Mouse (Mus musculus) hindbrain, embryonic 10.5 days (tissue): ENCODE measurements around the gene Nkpd1. TPM values are rescaled to one million over a fixed set of nuclear protein-coding genes. Genes with fewer than 3 reads are reported as not detected.

ENCODE experiments used
- DNase-seq: peaks from one replicate; pipeline ENCODE4 v3.0.0-alpha.2; 2017; ENCODE audit warnings: low spot score
- H3K27ac ChIP-seq: fragments of 300-500 bp; sonication (generic); 2 replicates; pipeline ENCODE4 v1.5.1; 2016; ENCODE audit warnings: mild to moderate bottlenecking, moderate library complexity
- H3K27me3 ChIP-seq: fragments of 300-500 bp; sonication (generic); 2 replicates; pipeline ENCODE4 v1.6.1; 2016; ENCODE audit warnings: mild to moderate bottlenecking; ENCODE audit not compliant: poor library complexity, insufficient read depth, severe bottlenecking
- H3K36me3 ChIP-seq: fragments of 300-500 bp; sonication (generic); 2 replicates; pipeline ENCODE4 v1.6.1; 2016; ENCODE audit warnings: mild to moderate bottlenecking, moderate library complexity
- H3K4me1 ChIP-seq: fragments of 300-500 bp; sonication (generic); replicated peaks from 2 replicates; pipeline ENCODE4 v1.6.1; 2016; ENCODE audit warnings: mild to moderate bottlenecking
- H3K4me3 ChIP-seq: fragments of 300-500 bp; sonication (generic); 2 replicates; pipeline ENCODE4 v1.5.1; 2016; ENCODE audit warnings: mild to moderate bottlenecking, moderate library complexity
- H3K9me3 ChIP-seq: fragments of 300-500 bp; sonication (generic); 2 replicates; pipeline ENCODE4 v1.6.1; 2016; ENCODE audit warnings: mild to moderate bottlenecking, moderate library complexity
- WGBS: fragments of 180-500 bp; shearing (Covaris S2); methylation state at CpG from one replicate; pipeline ENCODE4 v1.1.7; 2016; 5-methylcytosine and 5-hydroxymethylcytosine counted together
- polyA plus RNA-seq: library from polyadenylated mRNA; unstranded; fragments of >200 nt; fragmentation: Nextera tagmentation; extraction: Ambion mirVana; gene quantifications from 2 replicates; pipeline ENCODE4 v1.2.1, GENCODE M21; 2016

Gene Nkpd1
- polyA plus RNA-seq, 1 experiment from 2014 or later = 0.10 TPM

DNA sequence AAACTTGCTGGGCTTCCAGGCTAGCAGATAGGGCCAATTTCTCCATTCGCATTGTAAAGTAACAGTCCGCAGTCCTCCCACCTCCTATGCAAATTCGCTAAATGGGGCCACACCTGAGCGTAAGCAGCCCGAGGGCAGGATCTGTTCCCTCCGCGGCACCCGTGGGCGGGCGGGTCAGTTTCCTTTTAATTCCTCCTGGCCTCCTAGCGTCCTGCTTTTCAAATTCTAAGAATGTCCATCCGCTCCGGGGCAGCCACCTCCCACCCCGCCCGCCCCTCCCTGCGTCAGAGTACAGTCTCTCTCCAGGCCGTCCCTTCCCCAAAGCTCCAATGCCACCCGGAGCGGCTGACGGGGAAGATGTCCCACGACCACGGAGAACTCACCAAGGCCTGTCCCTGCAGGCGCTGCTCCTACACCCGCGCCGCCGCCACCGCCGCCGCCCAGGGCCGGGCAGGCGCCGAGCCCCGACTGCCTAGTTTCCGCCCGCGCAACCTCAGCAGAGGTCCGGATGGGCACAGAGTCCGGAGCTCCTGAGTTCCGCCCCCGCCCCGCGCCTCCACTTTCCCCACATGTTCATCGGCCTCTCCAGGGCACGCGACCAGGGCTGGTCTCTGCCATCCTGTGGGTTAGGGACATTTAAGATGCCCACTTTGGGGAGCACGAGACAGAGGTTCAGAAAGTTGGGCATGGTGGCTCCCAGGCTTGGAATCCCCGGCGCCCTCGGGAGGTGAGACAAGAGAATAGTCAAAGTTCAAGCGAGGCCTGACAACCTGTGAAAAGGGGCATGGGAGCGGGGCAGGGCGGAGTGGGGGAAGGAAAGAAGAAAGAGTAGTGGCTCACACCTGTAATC, 55.5 kb downstream of the Nkpd1 start:
- peak overlapping the region; percentile 93 for H3K27ac ChIP-seq
- peak overlapping the region; percentile 71 for H3K4me3 ChIP-seq
- H3K27me3 ChIP-seq = peaks cover 41% of the 10 kb centered on the region
- H3K9me3 ChIP-seq = no peaks in the 10 kb centered on the region
- peak; percentile 88 for DNase-seq
- WGBS = under 1% methylated on average over 53 of the region's 53 CpGs
- H3K36me3 ChIP-seq = peaks cover 30% of the 10 kb centered on the region
- H3K4me1 ChIP-seq = peaks cover 37% of the 10 kb centered on the region

- Histone ChIP-seq H3K36me3 (peaks cover 26% of the 10 kb centered on the region), H3K27me3 (peaks cover 47% of the 10 kb centered on the region), H3K9me3 (no peaks in the 10 kb centered on the region), H3K4me1 (peaks cover 37% of the 10 kb centered on the region), H3K4me3 (peak overlapping the region; percentile 71), H3K27ac (peak overlapping the region; percentile 93)
- WGBS = 27% methylated on average over 16 of the region's 16 CpGs
- no peak for DNase-seq
Observed at GRCm38 (mm10) chr7:19573776-19574140, 56.1 kb downstream of the Nkpd1 start.

Other genes starting within 250 kb of the Nkpd1 start
- 58.8 and 62.0 TPM in 2 replicates for gene Vasp, start 246.0 kb upstream of the Nkpd1 start, polyA plus RNA-seq
- 0.30 and 0.42 TPM in 2 replicates for gene Ppm1n, start 237.8 kb upstream of the Nkpd1 start, polyA plus RNA-seq
- 37.3 and 67.8 TPM in 2 replicates for gene Rtn2, start 235.2 kb upstream of the Nkpd1 start, polyA plus RNA-seq
- not detected in 2 replicates for gene Fosb, start 207.8 kb upstream of the Nkpd1 start, polyA plus RNA-seq
- gene Ercc1, start 173.1 kb upstream of the Nkpd1 start, polyA plus RNA-seq = 106 and 128 TPM in 2 replicates
- gene Cd3eap, start 158.4 kb upstream of the Nkpd1 start, polyA plus RNA-seq = 18.7 and 24.4 TPM in 2 replicates
- 4.7 and 5.6 TPM in 2 replicates for gene Ppp1r13l, start 158.1 kb upstream of the Nkpd1 start, polyA plus RNA-seq
- 29.0 and 33.9 TPM in 2 replicates for gene Ercc2, start 135.8 kb upstream of the Nkpd1 start, polyA plus RNA-seq
- gene Klc3, start 113.7 kb upstream of the Nkpd1 start, polyA plus RNA-seq = 2.9 and 7.1 TPM in 2 replicates
- not detected in 2 replicates for gene Ckm, start 113.1 kb upstream of the Nkpd1 start, polyA plus RNA-seq
- gene Mark4, start 59.0 kb upstream of the Nkpd1 start, polyA plus RNA-seq = 9.3 and 13.6 TPM in 2 replicates
- 0.39 and 0.80 TPM in 2 replicates for gene Exoc3l2, start 54.5 kb upstream of the Nkpd1 start, polyA plus RNA-seq
- gene Bloc1s3, start 9.5 kb upstream of the Nkpd1 start, polyA plus RNA-seq = 2.4 and 3.8 TPM in 2 replicates
- gene Trappc6a, start 9.4 kb upstream of the Nkpd1 start, polyA plus RNA-seq = 68.8 and 71.4 TPM in 2 replicates
- gene Ppp1r37, start 45.2 kb downstream of the Nkpd1 start, polyA plus RNA-seq = 22.6 and 30.4 TPM in 2 replicates
- gene Zfp296, start 59.4 kb downstream of the Nkpd1 start, polyA plus RNA-seq = 0.22 and 0.72 TPM in 2 replicates
- gene Gemin7, start 59.8 kb downstream of the Nkpd1 start, polyA plus RNA-seq = 177 and 188 TPM in 2 replicates
- gene Clasrp, start 86.6 kb downstream of the Nkpd1 start, polyA plus RNA-seq = 57.5 and 68.8 TPM in 2 replicates
- gene Relb, start 111.6 kb downstream of the Nkpd1 start, polyA plus RNA-seq = 4.4 and 6.1 TPM in 2 replicates
- 83.8 and 99.9 TPM in 2 replicates for gene Clptm1, start 147.2 kb downstream of the Nkpd1 start, polyA plus RNA-seq
- 0.30 TPM in 1 of 2 replicates, not detected in the other for gene Apoc2, start 160.1 kb downstream of the Nkpd1 start, polyA plus RNA-seq
- not detected in 2 replicates for gene Gm44805, start 163.6 kb downstream of the Nkpd1 start, polyA plus RNA-seq
- not detected in 2 replicates for gene Apoc4, start 163.6 kb downstream of the Nkpd1 start, polyA plus RNA-seq
- gene Apoc1, start 174.8 kb downstream of the Nkpd1 start, polyA plus RNA-seq = 2.2 and 2.3 TPM in 2 replicates
- gene Apoe, start 181.3 kb downstream of the Nkpd1 start, polyA plus RNA-seq = 179 and 230 TPM in 2 replicates
- 209 and 211 TPM in 2 replicates for gene Tomm40, start 197.6 kb downstream of the Nkpd1 start, polyA plus RNA-seq
- gene Nectin2, start 232.6 kb downstream of the Nkpd1 start, polyA plus RNA-seq = 89.0 and 99.8 TPM in 2 replicates